Mouse (Mus musculus) heart, adult 2 months (tissue): ENCODE data around the gene Crhr2.

Source experiments
- CTCF ChIP-seq: fragments of 200-600 bp; IDR thresholded peaks from 2 replicates; pipeline ENCODE4 v1.8.1; 2022; ENCODE audit warnings: antibody characterized with exemption, mild to moderate bottlenecking, moderate library complexity
- EP300 ChIP-seq: fragments of 200-500 bp; IDR thresholded peaks from 2 replicates; pipeline ENCODE4 v1.6.1; 2011; ENCODE audit warnings: low read depth, low read length, control low read depth; ENCODE audit not compliant: insufficient read depth

DNA sequence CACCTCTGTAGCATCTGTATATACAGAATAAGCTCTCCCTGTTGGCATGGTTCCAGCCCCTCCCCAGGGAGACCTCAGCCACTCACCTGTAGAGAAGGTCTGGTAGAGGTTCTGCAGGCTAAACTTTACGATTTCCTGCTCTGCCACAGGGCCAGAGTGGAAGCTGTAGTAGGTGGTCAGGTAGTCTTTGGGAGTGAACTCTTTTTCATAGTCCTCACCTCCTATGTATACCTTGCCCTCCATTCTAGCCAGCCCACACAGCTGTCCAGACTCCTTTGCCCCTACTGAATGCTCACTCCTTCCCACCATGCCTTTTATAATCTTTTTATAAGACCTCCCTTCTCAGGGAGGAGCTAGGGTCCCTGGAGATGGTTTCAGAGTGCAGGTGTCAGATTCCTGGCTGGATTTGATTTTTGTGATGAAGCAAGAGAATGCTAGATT is 41.9 kb upstream of the Crhr2 start, which contains the start of gene Inmt:
- no peak for TF ChIP-seq CTCF
- no peak for TF ChIP-seq EP300
